Mouse (Mus musculus): ENCODE results near the gene Srrm3. TPM values are rescaled to one million over a fixed set of nuclear protein-coding genes. Genes with fewer than 3 reads are reported as not detected.

Srrm3 gene
- polyA plus RNA-seq, 1 experiment from 2014 or later, result not detected

- no peak for DNase-seq (ENCODE audit: low spot score)
- 41% methylated on average over 4 of the region's 4 CpGs for WGBS
- Histone ChIP-seq H3K9me3 (replicated peaks) (no peaks in the 10 kb centered on the region), H3K4me1 (peaks cover 21% of the 10 kb centered on the region), H3K27ac (no peak overlapping the region), H3K36me3 (no peaks in the 10 kb centered on the region), H3K27me3 (ENCODE audit: low read depth, poor library complexity, severe bottlenecking) (peaks cover 15% of the 10 kb centered on the region), H3K4me3 (no peak overlapping the region)
Measured at GRCm38 (mm10) chr5:135799746-135800145, 6.9 kb upstream of the Srrm3 start.

GRCm38 (mm10) chr5:135800927-135801326, 5.8 kb upstream of the Srrm3 start:
- Histone ChIP-seq H3K36me3 (no peaks in the 10 kb centered on the region), H3K9me3 (replicated peaks) (no peaks in the 10 kb centered on the region), H3K27ac (no peak overlapping the region), H3K4me1 (peaks cover 18% of the 10 kb centered on the region), H3K27me3 (ENCODE audit: low read depth, poor library complexity, severe bottlenecking) (peaks cover 18% of the 10 kb centered on the region), H3K4me3 (no peak overlapping the region)
- DNase-seq (ENCODE audit: low spot score), result peak; percentile 40
- 3% methylated on average over 6 of the region's 6 CpGs for whole genome bisulfite sequencing

- peaks cover 18% of the 10 kb centered on the region for H3K27me3 ChIP-seq (ENCODE audit: low read depth, poor library complexity, severe bottlenecking)
- H3K27ac ChIP-seq, result no peak overlapping the region
- DNase-seq (ENCODE audit: low spot score), result no peak
- H3K4me1 ChIP-seq, result peaks cover 24% of the 10 kb centered on the region
- no peak overlapping the region for H3K4me3 ChIP-seq
- no peaks in the 10 kb centered on the region for H3K9me3 ChIP-seq (replicated peaks)
- H3K36me3 ChIP-seq, result no peaks in the 10 kb centered on the region
- 92% methylated on average over 8 of the region's 8 CpGs for WGBS
Measured at GRCm38 (mm10) chr5:135802641-135803040, 4.0 kb upstream of the Srrm3 start.

- H3K9me3 ChIP-seq (replicated peaks), result no peaks in the 10 kb centered on the region
- H3K27me3 ChIP-seq (ENCODE audit: low read depth, poor library complexity, severe bottlenecking), result peaks cover 18% of the 10 kb centered on the region
- H3K4me1 ChIP-seq, result peaks cover 24% of the 10 kb centered on the region
- 62% methylated on average over 4 of the region's 4 CpGs for WGBS
- H3K4me3 ChIP-seq, result no peak overlapping the region
- H3K36me3 ChIP-seq, result no peaks in the 10 kb centered on the region
- no peak overlapping the region for H3K27ac ChIP-seq
- DNase-seq (ENCODE audit: low spot score), result no peak
Measured at GRCm38 (mm10) chr5:135803135-135803534, 3.6 kb upstream of the Srrm3 start.

GRCm38 (mm10) chr5:135803676-135804075, 3.0 kb upstream of the Srrm3 start:
- H3K27me3 ChIP-seq (ENCODE audit: low read depth, poor library complexity, severe bottlenecking), result peaks cover 16% of the 10 kb centered on the region
- H3K4me1 ChIP-seq, result peaks cover 24% of the 10 kb centered on the region
- H3K9me3 ChIP-seq (replicated peaks), result no peaks in the 10 kb centered on the region
- DNase-seq (ENCODE audit: low spot score), result no peak
- no peak overlapping the region for H3K4me3 ChIP-seq
- H3K36me3 ChIP-seq, result no peaks in the 10 kb centered on the region
- H3K27ac ChIP-seq, result no peak overlapping the region
- WGBS, result 89% methylated on average over 4 of the region's 4 CpGs

- H3K36me3 ChIP-seq, result no peaks in the 10 kb centered on the region
- 76% methylated on average over 2 of the region's 2 CpGs for WGBS
- H3K27me3 ChIP-seq (ENCODE audit: low read depth, poor library complexity, severe bottlenecking), result peaks cover 15% of the 10 kb centered on the region
- H3K9me3 ChIP-seq (replicated peaks), result no peaks in the 10 kb centered on the region
- H3K27ac ChIP-seq, result no peak overlapping the region
- no peak overlapping the region for H3K4me3 ChIP-seq
- H3K4me1 ChIP-seq, result peaks cover 24% of the 10 kb centered on the region
- DNase-seq (ENCODE audit: low spot score), result no peak
Measured at GRCm38 (mm10) chr5:135804735-135805134, 2.0 kb upstream of the Srrm3 start.

- Histone ChIP-seq H3K27ac (no peak overlapping the region), H3K27me3 (ENCODE audit: low read depth, poor library complexity, severe bottlenecking) (peaks cover 6% of the 10 kb centered on the region; the same call in 1 of the 2 replicates), H3K36me3 (no peaks in the 10 kb centered on the region), H3K9me3 (replicated peaks) (no peaks in the 10 kb centered on the region), H3K4me1 (peaks cover 6% of the 10 kb centered on the region), H3K4me3 (no peak overlapping the region)
- 58% methylated on average over 3 of the region's 3 CpGs for WGBS
- DNase-seq (ENCODE audit: low spot score), result no peak
Measured at GRCm38 (mm10) chr5:135807263-135807637, 560 bp downstream of the Srrm3 start.

- WGBS, result 78% methylated on average over 5 of the region's 5 CpGs
- no peak overlapping the region for H3K27ac ChIP-seq
- no peaks in the 10 kb centered on the region for H3K9me3 ChIP-seq (replicated peaks)
- H3K27me3 ChIP-seq (ENCODE audit: low read depth, poor library complexity, severe bottlenecking), result 0 out of 2 replicates have a peak, but pooled peaks cover 4% of the 10 kb centered on the region
- H3K36me3 ChIP-seq, result no peaks in the 10 kb centered on the region
- no peaks in the 10 kb centered on the region for H3K4me1 ChIP-seq
- no peak overlapping the region for H3K4me3 ChIP-seq
- no peak for DNase-seq (ENCODE audit: low spot score)
Measured at GRCm38 (mm10) chr5:135812991-135813390, 6.3 kb downstream of the Srrm3 start.

- H3K27me3 ChIP-seq (ENCODE audit: low read depth, poor library complexity, severe bottlenecking), result peaks cover 23% of the 10 kb centered on the region
- 41% methylated on average over 7 of the region's 7 CpGs for WGBS
- H3K4me3 ChIP-seq, result no peak overlapping the region
- H3K9me3 ChIP-seq (replicated peaks), result no peaks in the 10 kb centered on the region
- no peak for DNase-seq (ENCODE audit: low spot score)
- H3K4me1 ChIP-seq, result peaks cover 10% of the 10 kb centered on the region
- no peaks in the 10 kb centered on the region for H3K36me3 ChIP-seq
- H3K27ac ChIP-seq, result no peak overlapping the region
Measured at GRCm38 (mm10) chr5:135818491-135818890, 11.8 kb downstream of the Srrm3 start.

GRCm38 (mm10) chr5:135822316-135822944, 15.7 kb downstream of the Srrm3 start:
- peaks cover 23% of the 10 kb centered on the region for H3K27me3 ChIP-seq (ENCODE audit: low read depth, poor library complexity, severe bottlenecking)
- DNase-seq (ENCODE audit: low spot score), result peak; percentile 54
- no peaks in the 10 kb centered on the region for H3K9me3 ChIP-seq (replicated peaks)
- no peak overlapping the region for H3K27ac ChIP-seq
- H3K4me1 ChIP-seq, result peaks cover 13% of the 10 kb centered on the region
- 17% methylated on average over 7 of the region's 7 CpGs for WGBS
- H3K4me3 ChIP-seq, result no peak overlapping the region
- H3K36me3 ChIP-seq, result no peaks in the 10 kb centered on the region

- no peaks in the 10 kb centered on the region for H3K36me3 ChIP-seq
- no peak overlapping the region for H3K27ac ChIP-seq
- H3K4me1 ChIP-seq, result peaks cover 13% of the 10 kb centered on the region
- DNase-seq (ENCODE audit: low spot score), result no peak
- no peak overlapping the region for H3K4me3 ChIP-seq
- H3K27me3 ChIP-seq (ENCODE audit: low read depth, poor library complexity, severe bottlenecking), result peaks cover 3% of the 10 kb centered on the region
- 51% methylated on average over 3 of the region's 3 CpGs for WGBS
- no peaks in the 10 kb centered on the region for H3K9me3 ChIP-seq (replicated peaks)
Measured at GRCm38 (mm10) chr5:135824517-135824916, 17.8 kb downstream of the Srrm3 start.

GRCm38 (mm10) chr5:135826225-135826624, 19.5 kb downstream of the Srrm3 start:
- DNase-seq (ENCODE audit: low spot score), result no peak
- Histone ChIP-seq H3K27me3 (ENCODE audit: low read depth, poor library complexity, severe bottlenecking) (no peaks in the 10 kb centered on the region), H3K36me3 (no peaks in the 10 kb centered on the region), H3K9me3 (replicated peaks) (no peaks in the 10 kb centered on the region), H3K4me1 (peaks cover 13% of the 10 kb centered on the region), H3K27ac (no peak overlapping the region), H3K4me3 (no peak overlapping the region)
- WGBS, result 58% methylated on average over 6 of the region's 6 CpGs

GRCm38 (mm10) chr5:135829381-135829780, 22.7 kb downstream of the Srrm3 start:
- peaks cover 16% of the 10 kb centered on the region; the same call in 1 of the 2 replicates for H3K27me3 ChIP-seq (ENCODE audit: low read depth, poor library complexity, severe bottlenecking)
- H3K9me3 ChIP-seq (replicated peaks), result no peaks in the 10 kb centered on the region
- no peak overlapping the region for H3K27ac ChIP-seq
- no peaks in the 10 kb centered on the region for H3K36me3 ChIP-seq
- no peak overlapping the region for H3K4me3 ChIP-seq
- H3K4me1 ChIP-seq, result peaks cover under 1% of the 10 kb centered on the region
- no peak for DNase-seq (ENCODE audit: low spot score)
- 88% methylated on average over 8 of the region's 8 CpGs for WGBS

- Histone ChIP-seq H3K4me1 (peaks cover 17% of the 10 kb centered on the region), H3K4me3 (no peak overlapping the region), H3K9me3 (replicated peaks) (no peaks in the 10 kb centered on the region), H3K27me3 (ENCODE audit: low read depth, poor library complexity, severe bottlenecking) (peaks cover 38% of the 10 kb centered on the region), H3K27ac (no peak overlapping the region), H3K36me3 (no peaks in the 10 kb centered on the region)
- WGBS, result 52% methylated on average over 4 of the region's 4 CpGs
- no peak for DNase-seq (ENCODE audit: low spot score)
Measured at GRCm38 (mm10) chr5:135832729-135833128, 26.0 kb downstream of the Srrm3 start.

All from limb, embryonic 10.5 days (tissue).